Comparison of ENCODE assay signal across 16 mouse cellular contexts in the genomic region with DNA sequence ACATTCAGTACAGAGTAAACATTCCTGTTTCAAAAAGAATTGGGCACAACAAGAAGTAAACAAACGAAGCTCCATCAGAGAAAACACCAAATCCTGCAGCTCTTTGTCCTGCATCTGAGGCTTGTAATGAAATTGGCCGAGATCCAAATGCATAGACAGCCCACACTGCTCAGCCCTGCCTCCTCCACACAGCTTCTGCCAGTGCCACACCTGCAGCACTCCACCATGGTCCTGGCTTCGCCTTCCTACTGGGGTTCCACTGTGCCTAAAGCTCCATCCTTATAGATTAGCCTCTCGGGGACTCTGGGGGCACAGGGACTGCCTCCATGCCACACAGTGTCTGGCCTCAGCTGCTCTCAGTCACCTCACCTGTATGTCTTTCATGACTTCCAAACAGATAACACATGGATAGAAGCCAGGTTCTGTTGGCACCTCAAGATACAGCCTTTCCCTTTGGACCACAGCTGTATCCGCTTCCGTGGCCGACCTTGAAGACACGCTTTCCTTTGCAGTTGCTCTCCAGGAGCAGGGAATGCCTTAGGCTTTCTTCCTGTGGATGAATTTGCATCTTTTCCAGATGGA. TPM values are rescaled to one million over a fixed set of nuclear protein-coding genes. Genes with fewer than 3 reads are reported as not detected.
DNase-seq lines count a peak whose midpoint lies in the region; ATAC-seq and TF ChIP-seq lines count a peak whose summit lies in the region.
"Had no signal": no experiment of that assay in that cellular context is flagged by ENCODE, and none has a peak within 500 bp of the region (broad histone marks: within the 10 kb centered on the region; RNA-seq: fewer than 3 reads in every experiment).

No protein-coding gene starts in this region.

- no peak overlapping the region for H3K4me2 ChIP-seq in hindbrain, embryonic 16.5 days (ENCODE audit: low read length)
- H3K4me2 ChIP-seq: heart, embryonic 11.5 days had no signal

- H3K4me1 ChIP-seq in hindbrain, embryonic 16.5 days (ENCODE audit: control insufficient read depth, insufficient read depth, low read depth, low read length): no peaks in the 10 kb centered on the region; the same call in none of the 2 replicates
- H3K4me1 ChIP-seq: limb, embryonic 10.5 days had no signal

- H3K9me3 ChIP-seq in hindbrain, embryonic 16.5 days (ENCODE audit: control insufficient read depth, low read length): no peaks in the 10 kb centered on the region
- H3K9me3 ChIP-seq: limb, embryonic 10.5 days had no signal

- peak; percentile 31 to 38 for DNase-seq in cerebellum, postnatal 10 days
- no peak for DNase-seq in cerebellum, adult 9-10 months
- peak; percentile 7 for DNase-seq in layer of hippocampus, adult 11-12 months (ENCODE audit: low spot score)
- no peak for DNase-seq in layer of hippocampus, adult 2 months (ENCODE audit: low spot score in 2 of 2)
- peak; percentile 16 for DNase-seq in A20 (ENCODE audit: low read depth, low spot score)
- no peak for DNase-seq in natural killer cell, adult 2 months (ENCODE audit: low spot score in 2 of 2)
- no peak for DNase-seq in cerebellum, adult 8-10 months

- peaks cover 6% of the 10 kb centered on the region; the same call in 1 of the 2 replicates for H3K36me3 ChIP-seq in hindbrain, embryonic 16.5 days (ENCODE audit: control insufficient read depth, insufficient read depth, low read length)

- no peaks in the 10 kb centered on the region for H3K27me3 ChIP-seq in hindbrain, embryonic 16.5 days (replicated peaks; ENCODE audit: control insufficient read depth, insufficient read depth, low read length)

- TF ChIP-seq CTCF in layer of hippocampus, adult 2 months (conservative IDR thresholded peaks at IDR 0.05): no peak

- no peak overlapping the region for H3K27ac ChIP-seq in layer of hippocampus, adult 2 months
- no peak overlapping the region for H3K27ac ChIP-seq in hindbrain, embryonic 16.5 days (ENCODE audit: low read depth, low read length)
- H3K27ac ChIP-seq: limb, embryonic 10.5 days had no signal

- no peak overlapping the region for H3K4me3 ChIP-seq in layer of hippocampus, adult 2 months
- H3K4me3 ChIP-seq in hindbrain, embryonic 16.5 days (ENCODE audit: low read length): no peak overlapping the region
- H3K4me3 ChIP-seq: limb, embryonic 10.5 days had no signal

- H3K9ac ChIP-seq in hindbrain, embryonic 16.5 days (ENCODE audit: low read depth, low read length): no peak overlapping the region

- WGBS in hindbrain, embryonic 16.5 days: 68% methylated on average over 8 of the region's 8 CpGs

- ATAC-seq in hindbrain, embryonic 16.5 days: peak; percentile 80
- ATAC-seq: activated CD4-positive, CD25-positive, alpha-beta regulatory T cell, adult 4 months; inflammation-experienced regulatory T-cells, adult 6 months had no signal

RNA-seq across cellular contexts. Expression of a gene that starts 36.6 kb away (rescaled TPM):
- total RNA-seq in layer of hippocampus, adult 2 months (2021): not detected
- 5.0 and 6.2 TPM in 2 replicates for polyA plus RNA-seq in hindbrain, embryonic 16.5 days (2015; fragmentation: Nextera tagmentation; extraction: Ambion mirVana)
- total RNA-seq: ES-E14; megakaryocyte-erythroid progenitor cell, adult 5-6 weeks had no signal
- polyA plus RNA-seq: activated CD4-positive, CD25-positive, alpha-beta regulatory T cell, adult 4 months; heart, embryonic 11.5 days; inflammation-experienced regulatory T-cells, adult 6 months; large intestine, adult 2 months; limb, embryonic 10.5 days; liver, embryonic 16.5 days had no signal

RNA-seq across cellular contexts. Expression of a gene that starts 50.1 kb away (rescaled TPM):
- 100 to 1,000 TPM; 126 to 150 TPM for total RNA-seq in layer of hippocampus, adult 2 months (2021)
- polyA plus RNA-seq in hindbrain, embryonic 16.5 days (2015; fragmentation: Nextera tagmentation; extraction: Ambion mirVana): 270 and 273 TPM in 2 replicates

Comparison
In these comparisons a context has a peak if more than half of its experiments do, and no peak if none do; other contexts are left out.
1. DNase-seq: peak in cerebellum, postnatal 10 days (2 of 2), layer of hippocampus, adult 11-12 months (single experiment) and A20 (single experiment); none in cerebellum, adult 9-10 months (single experiment), layer of hippocampus, adult 2 months (0 of 2), natural killer cell, adult 2 months (0 of 2) and cerebellum, adult 8-10 months (single experiment).